Mouse (Mus musculus): ENCODE measurements at regions not wholly inside any gene's neighbourhood (a gene's known extent, or its start where the extent isn't known, plus 50 kb on each side); places are given as distances from the start of the nearest gene placed in this dataset.

DNA sequence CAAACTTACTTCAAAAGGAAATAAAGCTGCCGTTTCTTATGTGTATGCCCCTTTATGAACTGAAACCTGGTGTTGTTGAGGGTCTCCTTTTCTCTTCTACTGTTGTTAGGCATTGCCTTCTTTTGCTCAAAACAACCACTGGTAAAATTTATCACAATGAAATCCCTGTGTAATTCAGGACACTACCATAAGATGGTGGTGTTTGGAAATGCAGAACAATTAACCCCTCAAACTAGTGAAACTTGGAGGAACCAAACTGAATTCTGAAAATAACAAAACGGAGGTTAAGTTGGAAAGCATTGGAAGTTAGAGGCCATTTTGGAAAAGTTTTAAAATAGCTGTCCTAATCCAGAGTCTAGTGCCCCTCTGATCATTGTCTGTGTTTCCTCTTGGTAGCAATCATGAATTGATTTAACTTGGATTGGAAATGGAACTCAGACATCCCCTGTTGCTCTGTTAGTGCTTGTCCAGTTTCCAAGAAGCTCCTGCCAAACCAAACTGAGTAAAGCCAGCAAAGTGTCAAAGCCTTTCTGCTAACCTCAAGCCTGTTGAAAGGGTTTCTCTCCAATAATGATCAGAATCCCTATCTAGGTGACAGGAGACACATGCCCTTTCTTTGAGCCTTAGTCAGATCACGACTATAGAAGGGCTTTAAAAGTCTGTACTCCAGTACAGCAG lies 313.0 kb upstream of the Cdh12 start:
- peak; percentile 66 for TF ChIP-seq CTCF (IDR thresholded peaks at IDR 0.05)
- DNase-seq (ENCODE audit: extremely low spot score in 1 of 2, low spot score in 2 of 2), result no peak
- Histone ChIP-seq H3K4me3 (no peak overlapping the region), H3K27ac (no peak overlapping the region)
- intact Hi-C loops (cut with DNase I), result loop anchor here (2.0 to 10.0 kb wide), 2 partner anchors 265 to 1269 kb away; no protein-coding TSS in a partner anchor

DNA sequence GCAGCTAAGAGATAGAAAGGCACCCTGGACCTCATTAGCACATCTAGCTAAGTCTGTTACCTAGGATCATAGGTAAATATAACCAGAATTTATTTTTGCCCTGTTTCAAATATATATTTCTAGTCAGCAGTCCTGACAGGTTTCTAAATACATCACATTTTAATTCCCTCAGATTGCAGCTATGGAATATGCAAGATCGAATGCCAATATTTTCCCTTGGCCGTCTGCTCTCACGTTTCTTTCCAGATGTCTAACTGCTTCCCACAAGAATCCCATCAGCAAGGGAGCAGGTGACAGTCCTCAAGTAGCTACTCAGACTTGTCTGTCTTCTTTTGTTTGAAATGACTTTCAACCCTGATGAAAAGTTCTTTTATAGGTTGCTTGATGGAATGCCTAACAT lies 297.2 kb upstream of the Cdh12 start:
- intact Hi-C loops (cut with DNase I), result no loop called here

More for the DNA sequence above, 297.2 kb upstream of the Cdh12 start:
- H3K4me3 ChIP-seq, result no peak overlapping the region
- H3K27ac ChIP-seq, result no peak overlapping the region
- DNase-seq (ENCODE audit: extremely low spot score in 1 of 2, low spot score in 2 of 2), result no peak
- TF ChIP-seq CTCF (IDR thresholded peaks at IDR 0.05), result no peak
